Mouse (Mus musculus) left cerebral cortex, adult 18-20 months (tissue): ENCODE measurements around the gene Rps4x. TPM values are rescaled to one million over a fixed set of nuclear protein-coding genes. Genes with fewer than 3 reads are reported as not detected.

ENCODE experiments used
- total RNA-seq, 2 experiments: library from RNA; stranded (reverse); gene quantifications; 2 replicates each; pipeline ENCODE4 v1.2.3; 2021

Gene Rps4x
- total RNA-seq, 2 experiments from 2014 or later, result 447 to 516 TPM

Other genes with a start within 250 kb of the Rps4x start
- gene Rtl5, start 118.1 kb downstream of the Rps4x start, total RNA-seq, result 10 to 100 TPM; 22.6 to 23.1 TPM
- 10 to 100 TPM; 20.3 to 33.4 TPM for gene Pin4, start 69.9 kb downstream of the Rps4x start, total RNA-seq
- under 1 TPM in 1 of 2 experiments, not detected in 1; 0.14 TPM for gene Ercc6l, start 32.3 kb downstream of the Rps4x start, total RNA-seq
- 1 to 10 TPM; 3.4 to 6.7 TPM for gene Cited1, start 62.8 kb upstream of the Rps4x start, total RNA-seq